Comparison of ENCODE assay signal across 11 mouse cellular contexts in genomic region chr19:42755148-42755870, GRCm38 (mm10). TPM values are rescaled to one million over a fixed set of nuclear protein-coding genes. Genes with fewer than 3 reads are reported as not detected.
DNase-seq lines count a peak whose midpoint lies in the region; ATAC-seq and TF ChIP-seq lines count a peak whose summit lies in the region.
"Had no signal": no experiment of that assay in that cellular context is flagged by ENCODE, and none has a peak within 500 bp of the region (broad histone marks: within the 10 kb centered on the region; RNA-seq: fewer than 3 reads in every experiment).

No protein-coding gene starts in this region.

- H3K9me3 ChIP-seq in embryonic facial prominence, embryonic 14.5 days (ENCODE audit: control insufficient read depth, low read length): no peaks in the 10 kb centered on the region
- H3K9me3 ChIP-seq in embryonic facial prominence, embryonic 10.5 days: no peaks in the 10 kb centered on the region
- no peaks in the 10 kb centered on the region for H3K9me3 ChIP-seq in intestine, embryonic 16.5 days (ENCODE audit: control insufficient read depth, low read length)
- no peaks in the 10 kb centered on the region for H3K9me3 ChIP-seq in liver, postnatal 0 days (ENCODE audit: low read length)
- H3K9me3 ChIP-seq: hindbrain, embryonic 12.5 days; lung, embryonic 15.5 days had no signal

- 73% methylated on average over 15 of the region's 15 CpGs for WGBS in embryonic facial prominence, embryonic 14.5 days
- WGBS in embryonic facial prominence, embryonic 10.5 days: 80% methylated on average over 15 of the region's 15 CpGs
- WGBS in intestine, embryonic 16.5 days: 68% methylated on average over 15 of the region's 15 CpGs
- 67% methylated on average over 15 of the region's 15 CpGs for WGBS in liver, postnatal 0 days (ENCODE audit: insufficient replicate concordance)

- H3K4me2 ChIP-seq in embryonic facial prominence, embryonic 14.5 days (ENCODE audit: low read depth, low read length): no peak overlapping the region
- H3K4me2 ChIP-seq in intestine, embryonic 16.5 days (ENCODE audit: low read depth, low read length): no peak overlapping the region
- no peak overlapping the region for H3K4me2 ChIP-seq in liver, postnatal 0 days (ENCODE audit: low read depth, low read length)
- H3K4me2 ChIP-seq: hindbrain, embryonic 12.5 days; lung, embryonic 15.5 days had no signal

- no peak overlapping the region for H3K9ac ChIP-seq in embryonic facial prominence, embryonic 14.5 days (ENCODE audit: low read depth, low read length)
- H3K9ac ChIP-seq in intestine, embryonic 16.5 days (ENCODE audit: low read depth, low read length): no peak overlapping the region
- no peak overlapping the region for H3K9ac ChIP-seq in liver, postnatal 0 days (replicated peaks)
- H3K9ac ChIP-seq: hindbrain, embryonic 12.5 days; lung, embryonic 15.5 days had no signal

- no peaks in the 10 kb centered on the region; the same call in 1 of the 2 replicates for H3K36me3 ChIP-seq in embryonic facial prominence, embryonic 14.5 days (ENCODE audit: control insufficient read depth, insufficient read depth, low read length)
- 0 out of 2 replicates have a peak, but pooled peaks cover 4% of the 10 kb centered on the region for H3K36me3 ChIP-seq in embryonic facial prominence, embryonic 10.5 days (replicated peaks)
- H3K36me3 ChIP-seq in intestine, embryonic 16.5 days (ENCODE audit: control insufficient read depth, insufficient read depth, low read length): no peaks in the 10 kb centered on the region
- no peaks in the 10 kb centered on the region for H3K36me3 ChIP-seq in liver, postnatal 0 days (replicated peaks; ENCODE audit: insufficient read depth, low read length)
- H3K36me3 ChIP-seq: lung, embryonic 15.5 days had no signal

- TF ChIP-seq EP300 in liver, postnatal 0 days (IDR thresholded peaks at IDR 0.05; ENCODE audit: low read depth): no peak

- DNase-seq in embryonic facial prominence, embryonic 14.5 days (ENCODE audit: low spot score): peak; percentile 60
- DNase-seq in embryonic facial prominence, embryonic 10.5 days (ENCODE audit: low spot score): no peak
- DNase-seq in ovary, adult 18-20 months (ENCODE audit: low spot score): peak; percentile 65
- no peak for DNase-seq in ovary, postnatal 10 days (ENCODE audit: low spot score)
- DNase-seq in kidney, adult 8-10 months: peak; percentile 66 to 68
- DNase-seq in ovary, postnatal 36 days (ENCODE audit: low spot score): peak; percentile 73
- DNase-seq in liver, postnatal 0 days: no peak
- DNase-seq: spleen, adult 18-20 months had no signal

- H3K4me3 ChIP-seq in embryonic facial prominence, embryonic 14.5 days (ENCODE audit: low read depth, low read length): no peak overlapping the region
- H3K4me3 ChIP-seq in embryonic facial prominence, embryonic 10.5 days: no peak overlapping the region
- no peak overlapping the region for H3K4me3 ChIP-seq in intestine, embryonic 16.5 days (ENCODE audit: low read length)
- no peak overlapping the region for H3K4me3 ChIP-seq in liver, postnatal 0 days (ENCODE audit: low read depth, low read length)
- H3K4me3 ChIP-seq: hindbrain, embryonic 12.5 days; lung, embryonic 15.5 days had no signal

- H3K4me1 ChIP-seq in embryonic facial prominence, embryonic 14.5 days (ENCODE audit: control insufficient read depth, insufficient read depth, low read length): peaks cover 26% of the 10 kb centered on the region
- peaks cover 54% of the 10 kb centered on the region for H3K4me1 ChIP-seq in embryonic facial prominence, embryonic 10.5 days
- H3K4me1 ChIP-seq in intestine, embryonic 16.5 days (ENCODE audit: control insufficient read depth, insufficient read depth, low read length): peaks cover 17% of the 10 kb centered on the region
- peaks cover 19% of the 10 kb centered on the region for H3K4me1 ChIP-seq in liver, postnatal 0 days (ENCODE audit: insufficient read depth)

- no peak for ATAC-seq in embryonic facial prominence, embryonic 14.5 days (ENCODE audit: low read depth)
- no peak for ATAC-seq in intestine, embryonic 16.5 days
- ATAC-seq in liver, postnatal 0 days: no peak

- TF ChIP-seq CTCF in liver, postnatal 0 days (IDR thresholded peaks at IDR 0.05; ENCODE audit: low read depth): no peak

- H3K27ac ChIP-seq in embryonic facial prominence, embryonic 14.5 days (replicated peaks; ENCODE audit: low read depth, low read length): no peak overlapping the region
- no peak overlapping the region; the same call in 1 of the 2 replicates for H3K27ac ChIP-seq in embryonic facial prominence, embryonic 10.5 days (replicated peaks)
- H3K27ac ChIP-seq in intestine, embryonic 16.5 days (ENCODE audit: low read length): no peak overlapping the region
- H3K27ac ChIP-seq in liver, postnatal 0 days (ENCODE audit: low read depth): no peak overlapping the region
- H3K27ac ChIP-seq: hindbrain, embryonic 12.5 days; lung, embryonic 15.5 days had no signal

- no peaks in the 10 kb centered on the region for H3K27me3 ChIP-seq in embryonic facial prominence, embryonic 14.5 days (replicated peaks; ENCODE audit: control insufficient read depth, insufficient read depth, low read length)
- peaks cover 10% of the 10 kb centered on the region; the same call in 1 of the 2 replicates for H3K27me3 ChIP-seq in embryonic facial prominence, embryonic 10.5 days (replicated peaks; ENCODE audit: low read depth, poor library complexity, severe bottlenecking)
- no peaks in the 10 kb centered on the region for H3K27me3 ChIP-seq in intestine, embryonic 16.5 days (replicated peaks; ENCODE audit: control insufficient read depth, insufficient read depth, low read length)
- H3K27me3 ChIP-seq in liver, postnatal 0 days (ENCODE audit: insufficient read depth, low read length): no peaks in the 10 kb centered on the region
- H3K27me3 ChIP-seq: hindbrain, embryonic 12.5 days; lung, embryonic 15.5 days had no signal

RNA-seq across cellular contexts. Expression of gene Pyroxd2, which starts 2.7 kb away (rescaled TPM):
- 3.5 and 4.4 TPM in 2 replicates for polyA plus RNA-seq in embryonic facial prominence, embryonic 14.5 days (2014; fragmentation: Nextera tagmentation; extraction: Ambion mirVana)
- polyA plus RNA-seq in embryonic facial prominence, embryonic 10.5 days (2016; fragmentation: Nextera tagmentation; extraction: Ambion mirVana): 1.00 and 1.0 TPM in 2 replicates
- 11.0 and 14.0 TPM in 2 replicates for polyA plus RNA-seq in intestine, embryonic 16.5 days (2015; fragmentation: Nextera tagmentation; extraction: Ambion mirVana)
- 5.8 and 7.5 TPM in 2 replicates for polyA plus RNA-seq in liver, postnatal 0 days (2015; fragmentation: Nextera tagmentation; extraction: Ambion mirVana)

RNA-seq across cellular contexts. Expression of gene Hps1, which starts 24.5 kb away (rescaled TPM):
- polyA plus RNA-seq in embryonic facial prominence, embryonic 14.5 days (2014; fragmentation: Nextera tagmentation; extraction: Ambion mirVana): 10.7 and 14.5 TPM in 2 replicates
- 20.0 and 21.2 TPM in 2 replicates for polyA plus RNA-seq in embryonic facial prominence, embryonic 10.5 days (2016; fragmentation: Nextera tagmentation; extraction: Ambion mirVana)
- 18.6 and 20.3 TPM in 2 replicates for polyA plus RNA-seq in intestine, embryonic 16.5 days (2015; fragmentation: Nextera tagmentation; extraction: Ambion mirVana)
- 4.7 and 5.3 TPM in 2 replicates for polyA plus RNA-seq in liver, postnatal 0 days (2015; fragmentation: Nextera tagmentation; extraction: Ambion mirVana)

Comparison
In these comparisons a context has a peak if more than half of its experiments do, and no peak if none do; other contexts are left out.
1. DNase-seq: peak in embryonic facial prominence, embryonic 14.5 days (single experiment), ovary, adult 18-20 months (single experiment), kidney, adult 8-10 months (2 of 2) and ovary, postnatal 36 days (single experiment); none in embryonic facial prominence, embryonic 10.5 days (single experiment), ovary, postnatal 10 days (single experiment) and liver, postnatal 0 days (single experiment).